Mouse (Mus musculus): ENCODE data around the gene Myoz1.

DNA sequence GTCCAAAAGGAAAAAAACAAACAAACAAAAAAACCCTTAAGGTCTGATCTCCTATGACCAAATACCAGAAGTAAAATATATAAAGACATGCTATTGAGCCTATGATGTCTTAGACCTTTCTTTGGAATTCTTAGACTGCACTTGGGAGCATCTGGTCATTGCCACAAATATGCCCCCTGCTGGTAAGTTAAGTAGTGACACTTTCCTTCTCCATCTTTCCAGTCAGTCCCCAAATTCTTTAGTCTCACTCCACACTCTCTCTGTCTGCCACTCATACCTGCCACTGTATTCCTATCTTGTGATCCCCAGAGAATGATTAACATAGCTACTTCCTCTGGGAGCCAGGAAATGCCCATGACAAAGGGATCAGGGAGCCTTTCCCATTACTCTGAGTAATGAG, 2.0 kb upstream of the Myoz1 start:
- TF ChIP-seq POLR2A (IDR thresholded peaks at IDR 0.05; ENCODE audit: control insufficient read depth in 1 of 2, insufficient read depth in 1 of 2, low read depth in 1 of 2, low read length in 2 of 2, poor library complexity in 1 of 2) (no peak), CTCF (IDR thresholded peaks at IDR 0.05 in 2 of 3, conservative IDR thresholded peaks at IDR 0.05 in 1 of 3; ENCODE audit: control insufficient read depth in 1 of 3, insufficient read depth in 1 of 3, low read depth in 2 of 3, low read length in 3 of 3, poor library complexity in 1 of 3, severe bottlenecking in 1 of 3) (peak; percentile 41 to 83 (median 75); a peak in 5 of 6 replicates), USF1 (IDR thresholded peaks at IDR 0.05; ENCODE audit: low read depth, low read length) (no peak), MAX (IDR thresholded peaks at IDR 0.05; ENCODE audit: low read length) (no peak), POLR2AphosphoS2 (IDR thresholded peaks at IDR 0.05; ENCODE audit: low read length) (no peak), SMC3 (IDR thresholded peaks at IDR 0.05; ENCODE audit: low read depth, low read length) (peak; percentile 97), USF2 (IDR thresholded peaks at IDR 0.05; ENCODE audit: borderline replicate concordance in 1 of 2, insufficient read depth in 1 of 2, low read depth in 1 of 2, low read length in 2 of 2) (no peak), TAL1 (IDR thresholded peaks at IDR 0.05; ENCODE audit: low read length) (no peak), KAT2A (conservative IDR thresholded peaks at IDR 0.05; ENCODE audit: low read depth, low read length) (no peak), GABPA (IDR thresholded peaks at IDR 0.05; ENCODE audit: low read depth, low read length) (no peak), ZNF384 (IDR thresholded peaks at IDR 0.05; ENCODE audit: low read depth, low read length) (no peak)
